Mouse (Mus musculus) Muller cell, postnatal 12 days (primary cell): Measurements from ENCODE around the gene Nrl.
A peak's percentile ranks its signal among the peaks of the same experiment; 100 is the strongest.

Source experiments
- DNase-seq: peaks from one replicate; pipeline ENCODE4 v3.0.0-alpha.2; 2015; ENCODE audit errors: inconsistent ontology term

Nrl gene

GRCm38 (mm10) chr14:55486836-55487235 is 37.9 kb downstream of the Nrl start:
- no peak for DNase-seq

GRCm38 (mm10) chr14:55484430-55485085 is 40.2 kb downstream of the Nrl start:
- DNase-seq, result no peak

- DNase-seq, result no peak
Observed at GRCm38 (mm10) chr14:55479629-55480028, 45.2 kb downstream of the Nrl start.

- DNase-seq, result peak; percentile 87
Observed at GRCm38 (mm10) chr14:55478651-55479599, 45.9 kb downstream of the Nrl start, which contains the start of gene Dhrs4. Dhrs4 (plus strand) TSS chr14:55478758.

GRCm38 (mm10) chr14:55477829-55478228 is 47.0 kb downstream of the Nrl start:
- DNase-seq, result no peak

GRCm38 (mm10) chr14:55477421-55477820 is 47.4 kb downstream of the Nrl start:
- DNase-seq, result no peak

GRCm38 (mm10) chr14:55475654-55476053 is 49.1 kb downstream of the Nrl start:
- no peak for DNase-seq

- DNase-seq, result no peak
Observed at GRCm38 (mm10) chr14:55470806-55471205, 54.0 kb downstream of the Nrl start.

GRCm38 (mm10) chr14:55469821-55470220 is 55.0 kb downstream of the Nrl start:
- no peak for DNase-seq

GRCm38 (mm10) chr14:55469041-55469440 is 55.7 kb downstream of the Nrl start:
- no peak for DNase-seq
